Mouse (Mus musculus) bone marrow, adult 2 months (tissue): ENCODE measurements at regions not wholly inside any gene's neighbourhood (a gene's known extent, or its start where the extent isn't known, plus 50 kb on each side); places are given as distances from the start of the nearest gene placed in this dataset.

Experiments
- CTCF ChIP-seq: fragments of 200-500 bp; IDR thresholded peaks from 2 replicates; pipeline ENCODE4 v1.5.1; 2011; ENCODE audit warnings: low read length, control low read depth; ENCODE audit not compliant: control insufficient read depth, insufficient read depth
- POLR2A ChIP-seq: fragments of 200-500 bp; IDR thresholded peaks from 2 replicates; pipeline ENCODE4 v1.6.1; 2011; ENCODE audit warnings: low read depth, mild to moderate bottlenecking, control low read depth, low read length, borderline replicate concordance; ENCODE audit not compliant: control insufficient read depth

GRCm38 (mm10) chr1:75773014-75773413 is 226.9 kb downstream of the Slc4a3 start:
- TF ChIP-seq CTCF: no peak
- no peak for TF ChIP-seq POLR2A
